Mouse (Mus musculus) neural tube, embryonic 14.5 days (tissue): Measurements from ENCODE around the gene 1110008P14Rik. TPM values are rescaled to one million over a fixed set of nuclear protein-coding genes. Genes with fewer than 3 reads are reported as not detected.

Experiments used
- ATAC-seq: fragments of 200-750 bp; cut with Nextera tagmentation; 2 replicates; pipeline ENCODE4 v1.8.0; 2017; ENCODE audit warnings: low read depth, mild to moderate bottlenecking, moderate TSS enrichment, moderate library complexity
- H3K27ac ChIP-seq: fragments of 300-500 bp; sonication (generic); 2 replicates; pipeline ENCODE4 v1.5.1; 2014; ENCODE audit warnings: low read depth, mild to moderate bottlenecking, control low read depth, low read length, moderate library complexity, mixed read lengths
- H3K27me3 ChIP-seq: fragments of 300-500 bp; sonication (generic); 2 replicates; pipeline ENCODE4 v1.6.1; 2014; ENCODE audit warnings: low read length; ENCODE audit not compliant: control insufficient read depth, insufficient read depth
- H3K36me3 ChIP-seq: fragments of 300-500 bp; sonication (generic); 2 replicates; pipeline ENCODE4 v1.6.1; 2014; ENCODE audit warnings: low read length, mixed read lengths; ENCODE audit not compliant: control insufficient read depth, insufficient read depth
- H3K4me1 ChIP-seq: fragments of 300-500 bp; sonication (generic); 2 replicates; pipeline ENCODE4 v1.6.1; 2014; ENCODE audit warnings: low read length; ENCODE audit not compliant: control insufficient read depth, insufficient read depth
- H3K4me2 ChIP-seq: fragments of 300-500 bp; sonication (generic); 2 replicates; pipeline ENCODE4 v1.6.1; 2014; ENCODE audit warnings: mild to moderate bottlenecking, low read depth, low read length, control low read depth
- H3K4me3 ChIP-seq: fragments of 300-500 bp; sonication (generic); 2 replicates; pipeline ENCODE4 v1.5.1; 2014; ENCODE audit warnings: low read depth, low read length, control low read depth, mixed read lengths
- H3K9ac ChIP-seq: fragments of 300-500 bp; sonication (generic); replicated peaks from 2 replicates; pipeline ENCODE4 v1.6.1; 2014; ENCODE audit warnings: low read depth, mild to moderate bottlenecking, control low read depth, low read length, mixed read lengths
- H3K9me3 ChIP-seq: fragments of 300-500 bp; sonication (generic); 2 replicates; pipeline ENCODE4 v1.6.1; 2016; ENCODE audit warnings: low read length; ENCODE audit not compliant: control insufficient read depth
- WGBS: fragments of 180-500 bp; shearing (Covaris S2); extraction: QIAGEN DNeasy Blood & Tissue Kit; methylation state at CpG from one replicate; pipeline ENCODE4 v1.1.7; 2014; 5-methylcytosine and 5-hydroxymethylcytosine counted together
- polyA plus RNA-seq: library from polyadenylated mRNA; unstranded; fragments of >200 nt; fragmentation: Nextera tagmentation; extraction: Ambion mirVana; gene quantifications from 2 replicates; pipeline ENCODE4 v1.2.1, GENCODE M21; 2014

1110008P14Rik gene
- polyA plus RNA-seq, 1 experiment from 2014 or later = 198 TPM

- H3K27ac ChIP-seq = peak overlapping the region; percentile 94
- peaks cover 4% of the 10 kb centered on the region; the same call in 1 of the 2 replicates for H3K36me3 ChIP-seq
- H3K4me2 ChIP-seq = peak overlapping the region; percentile 66
- WGBS = 50% methylated on average over 9 of the region's 9 CpGs
- peaks cover 13% of the 10 kb centered on the region for H3K4me1 ChIP-seq
- peaks cover 2% of the 10 kb centered on the region; the same call in 1 of the 2 replicates for H3K27me3 ChIP-seq
- no peak for ATAC-seq
- no peaks in the 10 kb centered on the region for H3K9me3 ChIP-seq
- H3K9ac ChIP-seq = peak overlapping the region; percentile 94
- peak overlapping the region; percentile 76 for H3K4me3 ChIP-seq
Measured at GRCm38 (mm10) chr2:32351471-32351961, 30.2 kb downstream of the 1110008P14Rik start.

- peak overlapping the region; percentile 4; the same call in 1 of the 2 replicates for H3K4me2 ChIP-seq
- H3K27ac ChIP-seq = no peak overlapping the region
- peaks cover 4% of the 10 kb centered on the region; the same call in 1 of the 2 replicates for H3K36me3 ChIP-seq
- 48% methylated on average over 13 of the region's 13 CpGs for WGBS
- no peak for ATAC-seq
- no peak overlapping the region; the same call in 1 of the 2 replicates for H3K9ac ChIP-seq
- no peak overlapping the region for H3K4me3 ChIP-seq
- H3K4me1 ChIP-seq = peaks cover 13% of the 10 kb centered on the region
- H3K27me3 ChIP-seq = peaks cover 2% of the 10 kb centered on the region; the same call in 1 of the 2 replicates
- no peaks in the 10 kb centered on the region for H3K9me3 ChIP-seq
Measured at GRCm38 (mm10) chr2:32350471-32351051, 31.2 kb downstream of the 1110008P14Rik start.

GRCm38 (mm10) chr2:32349625-32350255 lies 32.0 kb downstream of the 1110008P14Rik start:
- no peak for ATAC-seq
- Histone ChIP-seq H3K36me3 (peaks cover 4% of the 10 kb centered on the region; the same call in 1 of the 2 replicates), H3K4me3 (no peak overlapping the region), H3K4me2 (no peak overlapping the region), H3K4me1 (peaks cover 13% of the 10 kb centered on the region), H3K9ac (no peak overlapping the region), H3K27me3 (peaks cover 2% of the 10 kb centered on the region; the same call in 1 of the 2 replicates), H3K9me3 (no peaks in the 10 kb centered on the region), H3K27ac (no peak overlapping the region)
- 68% methylated on average over 8 of the region's 8 CpGs for WGBS

GRCm38 (mm10) chr2:32348311-32348710 lies 33.4 kb downstream of the 1110008P14Rik start:
- Histone ChIP-seq H3K4me3 (no peak overlapping the region), H3K4me1 (peaks cover 13% of the 10 kb centered on the region), H3K36me3 (peaks cover 4% of the 10 kb centered on the region; the same call in 1 of the 2 replicates), H3K9ac (no peak overlapping the region), H3K27ac (no peak overlapping the region), H3K4me2 (no peak overlapping the region), H3K9me3 (no peaks in the 10 kb centered on the region), H3K27me3 (peaks cover 2% of the 10 kb centered on the region; the same call in 1 of the 2 replicates)
- no peak for ATAC-seq
- WGBS = 90% methylated on average over 11 of the region's 11 CpGs

GRCm38 (mm10) chr2:32347019-32347418 lies 34.7 kb downstream of the 1110008P14Rik start:
- Histone ChIP-seq H3K27ac (no peak overlapping the region), H3K4me3 (no peak overlapping the region), H3K27me3 (no peaks in the 10 kb centered on the region), H3K4me2 (no peak overlapping the region), H3K36me3 (peaks cover 4% of the 10 kb centered on the region; the same call in 1 of the 2 replicates), H3K4me1 (peaks cover 16% of the 10 kb centered on the region), H3K9ac (no peak overlapping the region), H3K9me3 (no peaks in the 10 kb centered on the region)
- no peak for ATAC-seq
- WGBS = 73% methylated on average over 6 of the region's 6 CpGs

- Histone ChIP-seq H3K9ac (no peak overlapping the region), H3K36me3 (peaks cover 4% of the 10 kb centered on the region; the same call in 1 of the 2 replicates), H3K27me3 (no peaks in the 10 kb centered on the region), H3K4me3 (no peak overlapping the region), H3K27ac (no peak overlapping the region), H3K4me1 (peaks cover 2% of the 10 kb centered on the region; the same call in 1 of the 2 replicates), H3K9me3 (no peaks in the 10 kb centered on the region), H3K4me2 (no peak overlapping the region)
- 67% methylated on average over 14 of the region's 14 CpGs for WGBS
- ATAC-seq = no peak
Measured at GRCm38 (mm10) chr2:32344598-32345321, 37.0 kb downstream of the 1110008P14Rik start.

- ATAC-seq = no peak
- 68% methylated on average over 10 of the region's 10 CpGs for WGBS
- H3K9ac ChIP-seq = no peak overlapping the region
- peaks cover 4% of the 10 kb centered on the region; the same call in 1 of the 2 replicates for H3K36me3 ChIP-seq
- peaks cover 2% of the 10 kb centered on the region; the same call in 1 of the 2 replicates for H3K4me1 ChIP-seq
- no peak overlapping the region for H3K4me2 ChIP-seq
- no peak overlapping the region for H3K27ac ChIP-seq
- H3K9me3 ChIP-seq = no peaks in the 10 kb centered on the region
- H3K4me3 ChIP-seq = no peak overlapping the region
- no peaks in the 10 kb centered on the region for H3K27me3 ChIP-seq
Measured at GRCm38 (mm10) chr2:32344056-32344455, 37.7 kb downstream of the 1110008P14Rik start.

GRCm38 (mm10) chr2:32343351-32343671 lies 38.4 kb downstream of the 1110008P14Rik start:
- Histone ChIP-seq H3K9me3 (no peaks in the 10 kb centered on the region), H3K4me2 (no peak overlapping the region), H3K9ac (no peak overlapping the region), H3K36me3 (peaks cover 4% of the 10 kb centered on the region; the same call in 1 of the 2 replicates), H3K27ac (no peak overlapping the region), H3K4me1 (peaks cover 2% of the 10 kb centered on the region; the same call in 1 of the 2 replicates), H3K4me3 (no peak overlapping the region), H3K27me3 (no peaks in the 10 kb centered on the region)
- ATAC-seq = no peak
- 95% methylated on average over 2 of the region's 2 CpGs for WGBS
